Comparison of ENCODE assay signal across 16 mouse cellular contexts in the genomic region with DNA sequence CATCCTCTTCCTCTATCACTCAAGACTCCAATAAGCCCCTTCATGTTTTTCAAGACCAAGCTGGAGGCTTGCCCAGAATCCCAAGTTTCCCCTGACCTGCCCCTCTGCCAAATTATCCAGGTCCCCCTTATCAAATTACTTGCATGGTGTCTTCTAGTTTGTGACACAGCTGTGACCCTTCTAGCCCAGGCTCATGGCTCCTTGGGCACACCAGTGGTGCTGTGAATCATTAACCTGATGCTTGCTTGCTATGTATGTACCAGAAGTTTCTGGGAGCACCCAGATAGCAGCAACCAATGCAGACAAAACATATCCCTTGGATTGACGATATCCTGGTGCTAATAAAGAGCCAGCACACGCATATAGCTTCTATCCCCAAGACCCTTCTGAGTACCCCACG. TPM values are rescaled to one million over a fixed set of nuclear protein-coding genes. Genes with fewer than 3 reads are reported as not detected.
A peak's percentile ranks its signal among the peaks of the same experiment; 100 is the strongest.
DNase-seq lines count a peak whose midpoint lies in the region; ATAC-seq and TF ChIP-seq lines count a peak whose summit lies in the region.
"Had no signal": no experiment of that assay in that cellular context is flagged by ENCODE, and none has a peak within 500 bp of the region (broad histone marks: within the 10 kb centered on the region; RNA-seq: fewer than 3 reads in every experiment).

No protein-coding gene starts in this region.

- no peak overlapping the region for H3K4me2 ChIP-seq in intestine, embryonic 15.5 days (replicated peaks)
- no peak overlapping the region for H3K4me2 ChIP-seq in stomach, embryonic 15.5 days
- H3K4me2 ChIP-seq in hindbrain, embryonic 11.5 days (replicated peaks; ENCODE audit: low read depth, low read length) = no peak overlapping the region
- H3K4me2 ChIP-seq: embryonic facial prominence, embryonic 13.5 days; limb, embryonic 15.5 days; neural tube, embryonic 13.5 days had no signal

- ATAC-seq in intestine, embryonic 15.5 days = no peak
- ATAC-seq in stomach, embryonic 15.5 days (ENCODE audit: insufficient read depth, low FRiP score, low read depth) = no peak
- ATAC-seq in frontal cortex, adult (ENCODE audit: low TSS enrichment) = no peak
- ATAC-seq in hindbrain, embryonic 11.5 days (ENCODE audit: low FRiP score) = no peak
- ATAC-seq: hindbrain, embryonic 16.5 days had no signal

- no peaks in the 10 kb centered on the region for H3K27me3 ChIP-seq in intestine, embryonic 15.5 days (replicated peaks)
- no peaks in the 10 kb centered on the region for H3K27me3 ChIP-seq in kidney, adult 2 months (replicated peaks; ENCODE audit: control insufficient read depth, insufficient read depth, low read length)
- H3K27me3 ChIP-seq in stomach, embryonic 15.5 days (replicated peaks) = no peaks in the 10 kb centered on the region
- no peaks in the 10 kb centered on the region for H3K27me3 ChIP-seq in hindbrain, embryonic 11.5 days (ENCODE audit: control insufficient read depth, insufficient read depth, low read length)
- H3K27me3 ChIP-seq: embryonic facial prominence, embryonic 13.5 days; limb, embryonic 15.5 days; neural tube, embryonic 13.5 days had no signal

- WGBS in intestine, embryonic 15.5 days = 69% methylated on average over 3 of the region's 3 CpGs
- 60% methylated on average over 3 of the region's 3 CpGs for WGBS in kidney, adult 2 months
- 59% methylated on average over 3 of the region's 3 CpGs for WGBS in stomach, embryonic 15.5 days
- WGBS in hindbrain, embryonic 11.5 days = 87% methylated on average over 3 of the region's 3 CpGs

- H3K9ac ChIP-seq in intestine, embryonic 15.5 days = no peak overlapping the region
- H3K9ac ChIP-seq in stomach, embryonic 15.5 days = no peak overlapping the region
- H3K9ac ChIP-seq in hindbrain, embryonic 11.5 days (ENCODE audit: low read depth, low read length) = no peak overlapping the region
- H3K9ac ChIP-seq: embryonic facial prominence, embryonic 13.5 days; limb, embryonic 15.5 days; neural tube, embryonic 13.5 days had no signal

- H3K27ac ChIP-seq in intestine, embryonic 15.5 days = peak overlapping the region; percentile 54; the same call in 1 of the 2 replicates
- peak overlapping the region; percentile 88 for H3K27ac ChIP-seq in kidney, adult 2 months (ENCODE audit: insufficient read depth, low read depth, low read length)
- peak overlapping the region; percentile 81 for H3K27ac ChIP-seq in stomach, embryonic 15.5 days
- no peak overlapping the region for H3K27ac ChIP-seq in hindbrain, embryonic 11.5 days (ENCODE audit: low read depth, low read length)
- H3K27ac ChIP-seq: embryonic facial prominence, embryonic 13.5 days; limb, embryonic 15.5 days; neural tube, embryonic 13.5 days had no signal

- H3K36me3 ChIP-seq in intestine, embryonic 15.5 days = no peaks in the 10 kb centered on the region
- no peaks in the 10 kb centered on the region for H3K36me3 ChIP-seq in kidney, adult 2 months (ENCODE audit: control insufficient read depth, insufficient read depth, low read length)
- H3K36me3 ChIP-seq in stomach, embryonic 15.5 days = no peaks in the 10 kb centered on the region
- no peaks in the 10 kb centered on the region for H3K36me3 ChIP-seq in hindbrain, embryonic 11.5 days (ENCODE audit: control insufficient read depth, insufficient read depth, low read length)
- H3K36me3 ChIP-seq: embryonic facial prominence, embryonic 13.5 days; limb, embryonic 15.5 days; neural tube, embryonic 13.5 days had no signal

- H3K9me3 ChIP-seq in intestine, embryonic 15.5 days = no peaks in the 10 kb centered on the region
- H3K9me3 ChIP-seq in stomach, embryonic 15.5 days = no peaks in the 10 kb centered on the region
- H3K9me3 ChIP-seq in hindbrain, embryonic 11.5 days (ENCODE audit: control insufficient read depth, low read length) = no peaks in the 10 kb centered on the region
- H3K9me3 ChIP-seq: embryonic facial prominence, embryonic 13.5 days; limb, embryonic 15.5 days; neural tube, embryonic 13.5 days had no signal

- peak; percentile 78 for DNase-seq in kidney, adult 2 months
- DNase-seq in kidney, postnatal 25 days = peak; percentile 61 to 77
- no peak for DNase-seq in hindbrain, embryonic 11.5 days (ENCODE audit: low spot score)
- no peak for DNase-seq in thymus, postnatal 25 days
- DNase-seq: cerebellum, adult 9-10 months; heart, adult 18-20 months; heart, postnatal 10 days; layer of hippocampus, postnatal 36 days; thymus, adult 18-20 months had no signal

- TF ChIP-seq POLR2A in kidney, adult 2 months (IDR thresholded peaks at IDR 0.05; ENCODE audit: low read depth, low read length) = no peak

- peaks cover 61% of the 10 kb centered on the region for H3K4me1 ChIP-seq in intestine, embryonic 15.5 days (replicated peaks)
- peaks cover 66% of the 10 kb centered on the region for H3K4me1 ChIP-seq in kidney, adult 2 months (ENCODE audit: control insufficient read depth, insufficient read depth, low read length)
- peaks cover 39% of the 10 kb centered on the region for H3K4me1 ChIP-seq in stomach, embryonic 15.5 days
- peaks cover 2% of the 10 kb centered on the region; the same call in 1 of the 2 replicates for H3K4me1 ChIP-seq in hindbrain, embryonic 11.5 days (replicated peaks; ENCODE audit: control insufficient read depth, insufficient read depth, low read length)
- H3K4me1 ChIP-seq: neural tube, embryonic 13.5 days had no signal

- no peak for TF ChIP-seq CTCF in kidney, adult 2 months (conservative IDR thresholded peaks at IDR 0.05; ENCODE audit: insufficient read depth, insufficient read length, low read depth, low read length)

- H3K4me3 ChIP-seq in intestine, embryonic 15.5 days (replicated peaks) = no peak overlapping the region
- no peak overlapping the region for H3K4me3 ChIP-seq in kidney, adult 2 months (ENCODE audit: insufficient read depth, low read depth, low read length)
- no peak overlapping the region for H3K4me3 ChIP-seq in stomach, embryonic 15.5 days (replicated peaks)
- no peak overlapping the region for H3K4me3 ChIP-seq in hindbrain, embryonic 11.5 days (ENCODE audit: low read depth, low read length)
- H3K4me3 ChIP-seq: embryonic facial prominence, embryonic 13.5 days; limb, embryonic 15.5 days; neural tube, embryonic 13.5 days had no signal

RNA-seq across cellular contexts. Expression of gene Plekha7, which starts 19.2 kb away (rescaled TPM):
- 21.1 and 21.4 TPM in 2 replicates for polyA plus RNA-seq in intestine, embryonic 15.5 days (2015; fragmentation: Nextera tagmentation; extraction: Ambion mirVana)
- polyA plus RNA-seq in kidney, adult 2 months (2012; rRNA removed) = 29.5 and 33.6 TPM in 2 replicates
- 17.4 and 19.3 TPM in 2 replicates for polyA plus RNA-seq in stomach, embryonic 15.5 days (2015; fragmentation: Nextera tagmentation; extraction: Ambion mirVana)
- 8.4 and 8.8 TPM in 2 replicates for polyA plus RNA-seq in hindbrain, embryonic 11.5 days (2014; fragmentation: Nextera tagmentation; extraction: Ambion mirVana)

RNA-seq across cellular contexts. Expression of gene Rps13, which starts 45.0 kb away (rescaled TPM):
- polyA plus RNA-seq in intestine, embryonic 15.5 days (2015; fragmentation: Nextera tagmentation; extraction: Ambion mirVana) = 829 and 865 TPM in 2 replicates
- polyA plus RNA-seq in kidney, adult 2 months (2012; rRNA removed) = 145 and 243 TPM in 2 replicates
- polyA plus RNA-seq in stomach, embryonic 15.5 days (2015; fragmentation: Nextera tagmentation; extraction: Ambion mirVana) = 728 and 831 TPM in 2 replicates
- 749 and 752 TPM in 2 replicates for polyA plus RNA-seq in hindbrain, embryonic 11.5 days (2014; fragmentation: Nextera tagmentation; extraction: Ambion mirVana)

Comparison
In these comparisons a context has a peak if more than half of its experiments do, and no peak if none do; other contexts are left out.
1. DNase-seq: peak in kidney, adult 2 months (single experiment) and kidney, postnatal 25 days (2 of 2); none in hindbrain, embryonic 11.5 days (single experiment) and thymus, postnatal 25 days (single experiment).